Mouse (Mus musculus): ENCODE measurements at regions not wholly inside any gene's neighbourhood (a gene's known extent, or its start where the extent isn't known, plus 50 kb on each side); places are given as distances from the start of the nearest gene placed in this dataset.

DNA sequence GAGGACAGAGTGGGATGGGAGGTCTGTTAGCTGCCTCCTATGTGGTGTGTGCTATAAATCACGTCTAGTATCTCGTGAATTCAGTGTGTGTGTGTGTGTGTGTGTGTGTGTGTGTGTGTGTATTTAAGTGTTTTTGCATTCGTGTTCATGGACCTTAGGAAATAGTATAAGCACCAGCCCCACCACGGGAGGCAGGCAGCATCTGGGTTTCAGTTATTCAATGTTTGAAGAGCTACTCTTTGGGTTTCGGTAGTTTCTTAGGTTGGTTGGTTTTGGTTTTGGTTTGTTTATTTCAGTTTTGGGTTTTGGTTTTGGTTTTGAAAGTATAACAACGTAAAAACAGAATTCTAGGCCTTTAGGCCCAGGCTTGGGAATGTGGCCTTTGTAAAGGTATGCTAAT is 113.5 kb upstream of the Clint1 start:
- Histone ChIP-seq H3K27ac (replicated peaks; ENCODE audit: low read depth, low read length) (no peak overlapping the region), H3K9me3 (replicated peaks; ENCODE audit: control insufficient read depth, low read length) (no peaks in the 10 kb centered on the region), H3K4me3 (ENCODE audit: low read depth, low read length) (no peak overlapping the region), H3K4me2 (ENCODE audit: low read depth, low read length) (no peak overlapping the region), H3K27me3 (ENCODE audit: control insufficient read depth, insufficient read depth, low read length) (no peaks in the 10 kb centered on the region), H3K9ac (replicated peaks; ENCODE audit: low read length) (no peak overlapping the region), H3K4me1 (ENCODE audit: control insufficient read depth, insufficient read depth, low read length) (no peaks in the 10 kb centered on the region), H3K36me3 (replicated peaks; ENCODE audit: control insufficient read depth, insufficient read depth, low read depth, low read length) (no peaks in the 10 kb centered on the region)
- 88% methylated on average over 6 of the region's 6 CpGs for WGBS
- no peak for ATAC-seq (replicated peaks; ENCODE audit: insufficient number of reproducible peaks, low FRiP score, low TSS enrichment, low read depth)
- DNase-seq (ENCODE audit: low spot score) = no peak

DNA sequence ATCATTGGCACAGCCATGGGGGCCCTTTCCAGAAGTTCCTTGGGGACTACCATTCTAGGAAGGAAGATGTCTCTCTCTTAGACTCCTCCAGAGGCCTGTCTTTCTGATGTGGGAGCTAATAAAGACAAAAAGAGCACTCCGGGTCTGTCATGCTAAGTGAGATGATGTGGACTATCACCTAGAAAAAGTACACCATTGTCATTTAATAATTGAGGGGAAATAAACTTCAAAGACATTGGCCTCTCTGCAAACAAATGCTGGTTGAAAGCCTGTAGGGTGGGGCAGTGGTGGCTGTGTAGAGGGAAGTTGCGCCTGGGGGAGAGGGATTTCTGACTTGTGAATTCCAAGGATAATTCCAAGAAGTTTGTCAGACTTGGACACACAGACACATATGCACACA is 105.9 kb upstream of the Clint1 start:
- Histone ChIP-seq H3K4me1 (ENCODE audit: control insufficient read depth, insufficient read depth, low read length) (no peaks in the 10 kb centered on the region), H3K36me3 (replicated peaks; ENCODE audit: control insufficient read depth, insufficient read depth, low read depth, low read length) (no peaks in the 10 kb centered on the region), H3K4me3 (ENCODE audit: low read depth, low read length) (no peak overlapping the region), H3K4me2 (ENCODE audit: low read depth, low read length) (no peak overlapping the region), H3K27ac (replicated peaks; ENCODE audit: low read depth, low read length) (no peak overlapping the region), H3K9ac (replicated peaks; ENCODE audit: low read length) (no peak overlapping the region), H3K9me3 (replicated peaks; ENCODE audit: control insufficient read depth, low read length) (no peaks in the 10 kb centered on the region), H3K27me3 (ENCODE audit: control insufficient read depth, insufficient read depth, low read length) (no peaks in the 10 kb centered on the region)
- no peak for DNase-seq (ENCODE audit: low spot score)
- no peak for ATAC-seq (replicated peaks; ENCODE audit: insufficient number of reproducible peaks, low FRiP score, low TSS enrichment, low read depth)
- 94% methylated on average over 2 of the region's 2 CpGs for WGBS

DNA sequence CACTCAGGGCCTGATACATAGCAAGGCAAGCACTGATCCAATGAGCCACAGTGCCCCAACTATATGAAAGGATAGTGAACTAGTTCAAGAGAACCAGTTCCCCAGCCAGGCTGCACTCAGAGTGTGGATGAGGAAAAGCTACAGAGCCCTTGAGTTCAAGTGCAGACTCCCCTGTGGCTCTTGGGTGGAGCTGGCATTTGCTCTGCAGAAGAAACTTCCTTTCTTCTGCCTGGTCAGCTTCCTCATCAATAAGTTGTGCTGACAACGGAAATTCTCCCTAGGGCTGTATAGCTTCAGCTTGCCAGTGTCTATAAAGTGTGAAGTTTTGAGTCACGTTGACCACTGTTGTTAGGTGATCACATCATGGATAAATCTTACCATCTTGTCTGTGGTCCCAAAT is 101.6 kb upstream of the Clint1 start:
- no peaks in the 10 kb centered on the region for H3K9me3 ChIP-seq (replicated peaks; ENCODE audit: control insufficient read depth, low read length)
- ATAC-seq (replicated peaks; ENCODE audit: insufficient number of reproducible peaks, low FRiP score, low TSS enrichment, low read depth) = no peak
- H3K27ac ChIP-seq (replicated peaks; ENCODE audit: low read depth, low read length) = no peak overlapping the region
- no peak for DNase-seq (ENCODE audit: low spot score)
- H3K4me1 ChIP-seq (ENCODE audit: control insufficient read depth, insufficient read depth, low read length) = no peaks in the 10 kb centered on the region
- no peaks in the 10 kb centered on the region for H3K27me3 ChIP-seq (ENCODE audit: control insufficient read depth, insufficient read depth, low read length)
- H3K36me3 ChIP-seq (replicated peaks; ENCODE audit: control insufficient read depth, insufficient read depth, low read depth, low read length) = no peaks in the 10 kb centered on the region
- no peak overlapping the region for H3K4me2 ChIP-seq (ENCODE audit: low read depth, low read length)
- no peak overlapping the region for H3K4me3 ChIP-seq (ENCODE audit: low read depth, low read length)
- WGBS = 68% methylated on average over 2 of the region's 2 CpGs
- no peak overlapping the region for H3K9ac ChIP-seq (replicated peaks; ENCODE audit: low read length)

DNA sequence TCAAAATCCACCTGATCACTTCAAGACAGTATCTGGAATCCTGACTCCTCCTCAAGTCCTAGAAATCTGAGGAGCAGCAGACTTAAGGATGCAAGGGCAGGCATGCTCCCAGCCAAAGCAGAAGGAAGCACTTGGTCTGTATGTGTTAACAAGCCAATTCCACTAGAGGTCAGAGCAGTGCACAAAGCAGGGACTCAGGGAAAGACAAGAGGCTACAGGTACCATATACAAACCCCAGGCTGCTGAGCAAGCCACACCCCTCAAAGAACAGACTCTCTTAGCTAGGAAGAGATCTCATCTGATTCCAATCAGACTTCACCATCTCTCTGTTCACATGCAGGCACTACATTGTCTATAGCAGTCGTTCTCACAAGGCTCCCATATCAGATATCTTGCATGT is 99.6 kb upstream of the Clint1 start:
- no peaks in the 10 kb centered on the region for H3K27me3 ChIP-seq (ENCODE audit: control insufficient read depth, insufficient read depth, low read length)
- H3K4me2 ChIP-seq (ENCODE audit: low read depth, low read length) = no peak overlapping the region
- no peak overlapping the region for H3K27ac ChIP-seq (replicated peaks; ENCODE audit: low read depth, low read length)
- H3K4me3 ChIP-seq (ENCODE audit: low read depth, low read length) = no peak overlapping the region
- ATAC-seq (replicated peaks; ENCODE audit: insufficient number of reproducible peaks, low FRiP score, low TSS enrichment, low read depth) = peak; percentile 52; the same call in 1 of the 2 replicates
- DNase-seq (ENCODE audit: low spot score) = peak; percentile 66
- H3K4me1 ChIP-seq (ENCODE audit: control insufficient read depth, insufficient read depth, low read length) = no peaks in the 10 kb centered on the region
- 37% methylated on average over 1 of the region's 1 CpGs for whole genome bisulfite sequencing
- no peak overlapping the region for H3K9ac ChIP-seq (replicated peaks; ENCODE audit: low read length)
- H3K9me3 ChIP-seq (replicated peaks; ENCODE audit: control insufficient read depth, low read length) = no peaks in the 10 kb centered on the region
- H3K36me3 ChIP-seq (replicated peaks; ENCODE audit: control insufficient read depth, insufficient read depth, low read depth, low read length) = no peaks in the 10 kb centered on the region

DNA sequence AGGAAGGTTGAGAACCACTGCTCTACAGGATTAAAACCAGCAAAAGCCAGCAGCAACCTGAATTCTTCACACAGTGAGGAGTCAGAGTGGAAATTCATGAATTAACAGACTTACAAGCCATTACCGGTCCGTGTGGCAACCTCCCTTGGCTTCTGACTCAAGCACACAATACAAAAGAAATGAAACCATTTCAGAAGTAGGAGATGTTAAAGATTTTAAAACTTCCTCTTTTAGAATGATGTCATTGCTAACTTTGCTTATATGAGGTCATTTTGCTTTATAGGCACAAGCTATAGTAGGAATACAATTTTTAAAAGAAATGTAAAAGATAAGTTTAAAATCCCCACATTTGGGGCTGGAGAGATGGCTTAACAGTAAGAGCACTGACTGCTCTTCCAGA is 99.1 kb upstream of the Clint1 start:
- Histone ChIP-seq H3K9me3 (replicated peaks; ENCODE audit: control insufficient read depth, low read length) (no peaks in the 10 kb centered on the region), H3K4me1 (ENCODE audit: control insufficient read depth, insufficient read depth, low read length) (no peaks in the 10 kb centered on the region), H3K4me3 (ENCODE audit: low read depth, low read length) (no peak overlapping the region), H3K27me3 (ENCODE audit: control insufficient read depth, insufficient read depth, low read length) (no peaks in the 10 kb centered on the region), H3K9ac (replicated peaks; ENCODE audit: low read length) (no peak overlapping the region), H3K36me3 (replicated peaks; ENCODE audit: control insufficient read depth, insufficient read depth, low read depth, low read length) (no peaks in the 10 kb centered on the region), H3K4me2 (ENCODE audit: low read depth, low read length) (no peak overlapping the region), H3K27ac (replicated peaks; ENCODE audit: low read depth, low read length) (no peak overlapping the region)
- DNase-seq (ENCODE audit: low spot score) = no peak
- no peak for ATAC-seq (replicated peaks; ENCODE audit: insufficient number of reproducible peaks, low FRiP score, low TSS enrichment, low read depth)
- 73% methylated on average over 2 of the region's 2 CpGs for WGBS

DNA sequence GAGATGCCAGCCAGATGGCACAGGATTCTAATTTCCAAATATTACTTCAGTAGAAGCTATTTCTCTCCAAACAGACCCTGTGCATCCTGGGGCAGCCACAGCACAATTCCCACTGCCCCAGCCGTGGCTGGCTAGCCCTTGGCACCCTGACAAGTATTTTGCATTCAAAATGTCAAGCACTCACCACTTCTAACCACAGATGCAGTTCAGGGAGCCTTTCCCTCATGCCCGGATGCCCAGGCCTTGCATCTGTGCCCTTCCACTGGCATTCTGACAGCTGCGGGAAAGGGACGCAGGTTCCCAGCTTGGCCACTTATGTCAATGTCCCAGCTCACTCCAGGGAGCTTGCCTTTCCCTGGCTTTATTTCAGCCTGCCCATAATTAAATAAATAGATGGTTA is 84.8 kb upstream of the Clint1 start:
- WGBS = 83% methylated on average over 4 of the region's 4 CpGs
- ATAC-seq (replicated peaks; ENCODE audit: insufficient number of reproducible peaks, low FRiP score, low TSS enrichment, low read depth) = no peak
- DNase-seq (ENCODE audit: low spot score) = no peak
- no peaks in the 10 kb centered on the region for H3K36me3 ChIP-seq (replicated peaks; ENCODE audit: control insufficient read depth, insufficient read depth, low read depth, low read length)
- no peak overlapping the region for H3K27ac ChIP-seq (replicated peaks; ENCODE audit: low read depth, low read length)
- no peak overlapping the region for H3K4me2 ChIP-seq (ENCODE audit: low read depth, low read length)
- H3K4me1 ChIP-seq (ENCODE audit: control insufficient read depth, insufficient read depth, low read length) = no peaks in the 10 kb centered on the region
- no peaks in the 10 kb centered on the region for H3K27me3 ChIP-seq (ENCODE audit: control insufficient read depth, insufficient read depth, low read length)
- H3K4me3 ChIP-seq (ENCODE audit: low read depth, low read length) = no peak overlapping the region
- no peaks in the 10 kb centered on the region for H3K9me3 ChIP-seq (replicated peaks; ENCODE audit: control insufficient read depth, low read length)
- H3K9ac ChIP-seq (replicated peaks; ENCODE audit: low read length) = no peak overlapping the region

DNA sequence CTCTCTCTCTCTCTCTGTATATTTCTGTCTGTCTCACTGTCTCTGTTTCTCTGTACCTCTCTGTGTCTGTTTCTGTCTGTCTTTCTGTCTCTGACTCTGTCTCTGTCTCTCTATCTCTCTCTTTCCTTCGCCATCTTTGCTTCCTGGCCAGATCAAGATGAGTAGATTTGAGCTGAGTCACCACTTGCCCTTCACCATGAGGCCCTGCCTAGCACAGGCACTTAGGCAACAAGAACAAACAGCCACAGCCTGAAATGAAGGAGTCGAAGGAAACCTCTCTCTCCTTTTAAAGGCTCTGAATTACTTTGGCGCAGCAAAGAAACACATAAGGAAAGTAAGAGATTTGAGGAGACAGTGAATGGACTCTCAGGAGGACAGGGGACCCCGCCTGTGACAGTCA is 69.4 kb upstream of the Clint1 start:
- Histone ChIP-seq H3K9me3 (replicated peaks; ENCODE audit: control insufficient read depth, low read length) (no peaks in the 10 kb centered on the region), H3K4me3 (ENCODE audit: low read depth, low read length) (no peak overlapping the region), H3K4me2 (ENCODE audit: low read depth, low read length) (no peak overlapping the region), H3K4me1 (ENCODE audit: control insufficient read depth, insufficient read depth, low read length) (no peaks in the 10 kb centered on the region), H3K36me3 (replicated peaks; ENCODE audit: control insufficient read depth, insufficient read depth, low read depth, low read length) (no peaks in the 10 kb centered on the region), H3K9ac (replicated peaks; ENCODE audit: low read length) (no peak overlapping the region), H3K27me3 (ENCODE audit: control insufficient read depth, insufficient read depth, low read length) (no peaks in the 10 kb centered on the region), H3K27ac (replicated peaks; ENCODE audit: low read depth, low read length) (no peak overlapping the region)
- ATAC-seq (replicated peaks; ENCODE audit: insufficient number of reproducible peaks, low FRiP score, low TSS enrichment, low read depth) (no peak), DNase-seq (ENCODE audit: low spot score) (no peak)
- 82% methylated on average over 4 of the region's 4 CpGs for WGBS

DNA sequence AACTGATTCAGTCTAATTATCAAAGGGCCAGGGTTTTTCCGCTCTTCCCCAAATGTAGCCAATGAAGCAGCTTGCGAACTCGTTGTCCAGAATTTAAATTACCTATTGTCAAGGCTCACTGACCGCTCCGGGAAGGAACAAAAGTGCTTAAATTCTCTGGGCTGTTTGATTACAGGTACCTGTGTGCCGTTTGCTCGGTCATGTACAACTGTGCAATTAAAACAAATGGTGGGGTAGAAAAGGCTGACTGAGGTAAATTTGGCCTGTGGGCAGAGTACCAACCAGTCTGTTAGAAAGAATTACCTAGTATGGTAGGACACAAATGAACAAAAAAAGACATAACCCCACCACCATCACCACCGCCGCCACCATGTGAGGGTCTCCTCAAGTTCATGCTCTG is 66.0 kb upstream of the Clint1 start:
- no peaks in the 10 kb centered on the region for H3K9me3 ChIP-seq (replicated peaks; ENCODE audit: control insufficient read depth, low read length)
- no peaks in the 10 kb centered on the region for H3K27me3 ChIP-seq (ENCODE audit: control insufficient read depth, insufficient read depth, low read length)
- H3K4me1 ChIP-seq (ENCODE audit: control insufficient read depth, insufficient read depth, low read length) = no peaks in the 10 kb centered on the region
- no peak for ATAC-seq (replicated peaks; ENCODE audit: insufficient number of reproducible peaks, low FRiP score, low TSS enrichment, low read depth)
- no peak overlapping the region for H3K4me2 ChIP-seq (ENCODE audit: low read depth, low read length)
- H3K27ac ChIP-seq (replicated peaks; ENCODE audit: low read depth, low read length) = no peak overlapping the region
- no peaks in the 10 kb centered on the region for H3K36me3 ChIP-seq (replicated peaks; ENCODE audit: control insufficient read depth, insufficient read depth, low read depth, low read length)
- no peak overlapping the region for H3K9ac ChIP-seq (replicated peaks; ENCODE audit: low read length)
- no peak overlapping the region for H3K4me3 ChIP-seq (ENCODE audit: low read depth, low read length)
- WGBS = 82% methylated on average over 9 of the region's 9 CpGs
- DNase-seq (ENCODE audit: low spot score) = no peak

DNA sequence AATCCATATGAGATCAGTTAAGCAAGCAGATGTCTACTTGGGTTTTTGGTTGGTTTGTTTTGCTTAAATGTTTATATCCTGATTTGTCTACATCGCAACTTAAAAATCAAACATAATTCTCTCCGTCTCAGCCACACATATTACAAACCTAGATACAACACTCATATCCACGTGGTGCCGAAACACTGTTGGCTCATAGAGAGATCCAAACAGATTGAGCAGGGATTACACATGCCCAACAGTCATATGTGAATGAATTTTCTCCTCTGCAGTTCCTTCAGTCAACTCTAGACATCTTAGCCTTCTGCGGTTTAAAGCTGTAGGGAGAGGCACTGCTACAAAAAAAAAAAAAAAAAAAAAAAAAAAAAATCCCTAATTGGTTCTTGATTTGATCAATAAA is 64.4 kb upstream of the Clint1 start:
- no peak overlapping the region for H3K4me3 ChIP-seq (ENCODE audit: low read depth, low read length)
- no peaks in the 10 kb centered on the region for H3K36me3 ChIP-seq (replicated peaks; ENCODE audit: control insufficient read depth, insufficient read depth, low read depth, low read length)
- no peaks in the 10 kb centered on the region for H3K9me3 ChIP-seq (replicated peaks; ENCODE audit: control insufficient read depth, low read length)
- H3K4me2 ChIP-seq (ENCODE audit: low read depth, low read length) = no peak overlapping the region
- no peaks in the 10 kb centered on the region for H3K27me3 ChIP-seq (ENCODE audit: control insufficient read depth, insufficient read depth, low read length)
- ATAC-seq (replicated peaks; ENCODE audit: insufficient number of reproducible peaks, low FRiP score, low TSS enrichment, low read depth) (no peak), DNase-seq (ENCODE audit: low spot score) (no peak)
- H3K4me1 ChIP-seq (ENCODE audit: control insufficient read depth, insufficient read depth, low read length) = no peaks in the 10 kb centered on the region
- no peak overlapping the region for H3K9ac ChIP-seq (replicated peaks; ENCODE audit: low read length)
- WGBS = 91% methylated on average over 5 of the region's 5 CpGs
- H3K27ac ChIP-seq (replicated peaks; ENCODE audit: low read depth, low read length) = no peak overlapping the region
